In genomic region chr17:34560438-34560837, GRCm38 (mm10) we compare ENCODE assay signal across 2 mouse cellular contexts.
TF ChIP-seq lines count a peak whose summit lies in the region.

No protein-coding gene starts in this region.

TF ChIP-seq in CH12.LX, 34 proteins besides CTCF, POLR2A, EP300 and RAD21:
- TF ChIP-seq ZMIZ1 (IDR thresholded peaks at IDR 0.05; ENCODE audit: low read depth, low read length), result no peak
- TF ChIP-seq ETS1 (conservative IDR thresholded peaks at IDR 0.05; ENCODE audit: low read depth, low read length), result no peak
- TF ChIP-seq ELF1 (IDR thresholded peaks at IDR 0.05; ENCODE audit: low read depth, low read length), result no peak

TF ChIP-seq in MEL, 35 proteins besides CTCF, POLR2A, EP300 and RAD21:
- TF ChIP-seq MEF2A (IDR thresholded peaks at IDR 0.05; ENCODE audit: extremely low read depth, insufficient replicate concordance, low read depth, low read length, poor library complexity, severe bottlenecking), result no peak
- no peak for TF ChIP-seq ZKSCAN1 (IDR thresholded peaks at IDR 0.05; ENCODE audit: low read depth, low read length)
- TF ChIP-seq POLR2AphosphoS5 (IDR thresholded peaks at IDR 0.05; ENCODE audit: borderline replicate concordance, low read depth, low read length), result no peak
- TF ChIP-seq GATA1 (IDR thresholded peaks at IDR 0.05; ENCODE audit: low read depth, low read length), result no peak
- TF ChIP-seq SIN3A (IDR thresholded peaks at IDR 0.05; ENCODE audit: low read length), result no peak; the same call in 1 of the 2 replicates
- no peak for TF ChIP-seq KAT2A (conservative IDR thresholded peaks at IDR 0.05; ENCODE audit: low read depth, low read length)
- no peak for TF ChIP-seq NRF1 (IDR thresholded peaks at IDR 0.05; ENCODE audit: insufficient read depth, low read depth, low read length, poor library complexity, severe bottlenecking)
- no peak for TF ChIP-seq MAZ (IDR thresholded peaks at IDR 0.05; ENCODE audit: low read depth, low read length)
- TF ChIP-seq TBP (IDR thresholded peaks at IDR 0.05; ENCODE audit: low read depth, low read length), result no peak
- no peak for TF ChIP-seq MYB (IDR thresholded peaks at IDR 0.05; ENCODE audit: low read depth, low read length)
- no peak for TF ChIP-seq MAFK (IDR thresholded peaks at IDR 0.05; ENCODE audit: borderline replicate concordance, low read depth, low read length)
- TF ChIP-seq CHD1 (IDR thresholded peaks at IDR 0.05; ENCODE audit: low read depth, low read length), result no peak
- TF ChIP-seq USF1 (IDR thresholded peaks at IDR 0.05; ENCODE audit: low read depth, low read length), result no peak
- no peak for TF ChIP-seq JUND (IDR thresholded peaks at IDR 0.05; ENCODE audit: low read depth, low read length)
- TF ChIP-seq SMC3 (IDR thresholded peaks at IDR 0.05; ENCODE audit: low read depth, low read length), result no peak
- no peak for TF ChIP-seq GABPA (IDR thresholded peaks at IDR 0.05; ENCODE audit: low read depth, low read length)
- no peak for TF ChIP-seq MAX (IDR thresholded peaks at IDR 0.05; ENCODE audit: low read length)
- no peak for TF ChIP-seq E2F4 (IDR thresholded peaks at IDR 0.05; ENCODE audit: borderline replicate concordance, low read depth, low read length)
- no peak; the same call in 1 of the 2 replicates for TF ChIP-seq MXI1 (IDR thresholded peaks at IDR 0.05; ENCODE audit: low read depth, low read length)
